31 mouse cellular contexts compared by ENCODE assay signal in the genomic region with DNA sequence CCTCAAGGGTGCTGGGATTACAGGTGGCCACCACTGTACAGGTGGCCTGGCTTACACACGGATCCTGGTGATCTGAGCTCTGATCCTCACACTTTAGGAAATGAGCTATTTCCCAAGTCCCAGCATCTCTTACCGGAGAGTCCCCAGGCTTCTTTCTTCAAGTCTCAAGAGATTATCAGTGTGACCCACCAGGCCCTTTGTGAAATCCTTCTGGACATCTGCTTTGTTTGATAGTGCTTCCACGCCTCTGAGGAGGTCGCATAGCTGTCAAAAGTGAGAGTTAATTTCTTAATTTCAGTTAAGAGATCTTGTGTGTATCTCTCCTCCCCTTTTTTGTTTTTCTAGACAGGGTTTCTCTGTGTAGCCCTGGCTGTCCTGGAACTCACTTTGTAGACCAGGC. TPM values are rescaled to one million over a fixed set of nuclear protein-coding genes. Genes with fewer than 3 reads are reported as not detected.
DNase-seq lines count a peak whose midpoint lies in the region; ATAC-seq lines count a peak whose summit lies in the region.
"Had no signal": no experiment of that assay in that cellular context is flagged by ENCODE, and none has a peak within 500 bp of the region (broad histone marks: within the 10 kb centered on the region; RNA-seq: fewer than 3 reads in every experiment).

No protein-coding gene starts in this region.

- peak overlapping the region; percentile 87 for H3K9ac ChIP-seq in liver, embryonic 13.5 days
- no peak overlapping the region for H3K9ac ChIP-seq in midbrain, embryonic 11.5 days (ENCODE audit: low read length)
- H3K9ac ChIP-seq: embryonic facial prominence, embryonic 12.5 days; forebrain, embryonic 12.5 days; heart, embryonic 13.5 days; kidney, embryonic 15.5 days; limb, embryonic 15.5 days had no signal

- H3K27ac ChIP-seq in liver, embryonic 13.5 days = peak overlapping the region; percentile 98
- H3K27ac ChIP-seq in midbrain, embryonic 11.5 days (ENCODE audit: low read depth, low read length) = no peak overlapping the region
- H3K27ac ChIP-seq: embryonic facial prominence, embryonic 12.5 days; forebrain, embryonic 12.5 days; heart, embryonic 13.5 days; hindbrain, embryonic 10.5 days; limb, embryonic 10.5 days; limb, embryonic 15.5 days had no signal

- no peaks in the 10 kb centered on the region for H3K9me3 ChIP-seq in liver, embryonic 13.5 days (replicated peaks)
- no peaks in the 10 kb centered on the region for H3K9me3 ChIP-seq in midbrain, embryonic 11.5 days (ENCODE audit: control insufficient read depth, low read length)
- H3K9me3 ChIP-seq: embryonic facial prominence, embryonic 12.5 days; forebrain, embryonic 12.5 days; heart, embryonic 13.5 days; hindbrain, embryonic 10.5 days; kidney, embryonic 15.5 days; limb, embryonic 10.5 days; limb, embryonic 15.5 days; megakaryocyte, embryonic 14.5 days had no signal

- ATAC-seq in liver, embryonic 13.5 days (ENCODE audit: low read depth) = peak; percentile 11
- peak; percentile 33 for ATAC-seq in megakaryocyte progenitor cell, adult 5-6 weeks (replicated peaks; ENCODE audit: poor library complexity)
- no peak for ATAC-seq in midbrain, embryonic 11.5 days (ENCODE audit: low FRiP score)
- ATAC-seq: hindbrain, embryonic 16.5 days had no signal

- peak overlapping the region; percentile 76 for H3K4me3 ChIP-seq in liver, embryonic 13.5 days (replicated peaks)
- no peak overlapping the region for H3K4me3 ChIP-seq in midbrain, embryonic 11.5 days (ENCODE audit: low read depth, low read length)
- H3K4me3 ChIP-seq: embryonic facial prominence, embryonic 12.5 days; forebrain, embryonic 12.5 days; heart, embryonic 13.5 days; hindbrain, embryonic 10.5 days; kidney, embryonic 15.5 days; limb, embryonic 10.5 days; limb, embryonic 15.5 days; megakaryocyte, embryonic 14.5 days had no signal

- H3K27me3 ChIP-seq in liver, embryonic 13.5 days = no peaks in the 10 kb centered on the region
- no peaks in the 10 kb centered on the region for H3K27me3 ChIP-seq in midbrain, embryonic 11.5 days (ENCODE audit: control insufficient read depth, insufficient read depth, low read length)
- H3K27me3 ChIP-seq: embryonic facial prominence, embryonic 12.5 days; forebrain, embryonic 12.5 days; heart, embryonic 13.5 days; kidney, embryonic 15.5 days; limb, embryonic 15.5 days; megakaryocyte, embryonic 14.5 days had no signal

- H3K36me3 ChIP-seq in liver, embryonic 13.5 days = peaks cover 64% of the 10 kb centered on the region
- H3K36me3 ChIP-seq in midbrain, embryonic 11.5 days (ENCODE audit: control insufficient read depth, insufficient read depth, low read length) = no peaks in the 10 kb centered on the region

- WGBS in liver, embryonic 13.5 days (ENCODE audit: insufficient replicate concordance) = 25% methylated on average over 4 of the region's 4 CpGs
- 86% methylated on average over 4 of the region's 4 CpGs for WGBS in midbrain, embryonic 11.5 days

- peak overlapping the region; percentile 97 for H3K4me2 ChIP-seq in liver, embryonic 13.5 days
- no peak overlapping the region for H3K4me2 ChIP-seq in midbrain, embryonic 11.5 days
- H3K4me2 ChIP-seq: embryonic facial prominence, embryonic 12.5 days; forebrain, embryonic 12.5 days; heart, embryonic 13.5 days; kidney, embryonic 15.5 days; limb, embryonic 15.5 days had no signal

- H3K4me1 ChIP-seq in liver, embryonic 13.5 days (replicated peaks) = peaks cover 82% of the 10 kb centered on the region
- peaks cover 15% of the 10 kb centered on the region for H3K4me1 ChIP-seq in midbrain, embryonic 11.5 days (ENCODE audit: control insufficient read depth, insufficient read depth, low read length)

- peak; percentile 47 for DNase-seq in ZHBTc4 (ENCODE audit: low read depth, low spot score)
- peak; percentile 82 for DNase-seq in c-Kit-positive CD71-positive TER-119-positive erythroid progenitor cells, embryonic 14.5 days (ENCODE audit: low spot score)
- DNase-seq in liver, embryonic 13.5 days = peak; percentile 72
- DNase-seq in spleen, postnatal 4 days (ENCODE audit: low spot score in 2 of 2) = no peak
- DNase-seq in right cerebral cortex, postnatal 14 days = no peak
- DNase-seq in midbrain, embryonic 11.5 days (ENCODE audit: low spot score, missing footprints) = no peak
- DNase-seq: adrenal gland, adult 8-10 months; B cell, adult 2 months; cerebellum, adult 11-12 months; cerebellum, adult 9-11 months; embryo, embryonic 11 days; gastrocnemius, postnatal 14 days; heart, adult 11 months; heart, postnatal 10 days; kidney, adult 18-20 months; kidney, postnatal 25 days; lung, postnatal 36 days; midbrain, embryonic 14.5 days; retina, postnatal 1 day; right cerebral cortex, postnatal 25 days; thymus, postnatal 25 days had no signal

RNA-seq across cellular contexts. Expression of gene Pygo2, which starts 4.1 kb away (rescaled TPM):
- polyA plus RNA-seq in liver, embryonic 13.5 days (2015; fragmentation: Nextera tagmentation; extraction: Ambion mirVana) = 11.0 and 12.0 TPM in 2 replicates
- total RNA-seq in megakaryocyte progenitor cell, adult 5-6 weeks (2015) = 18.9 and 25.2 TPM in 2 replicates
- total RNA-seq in megakaryocyte progenitor cell, adult 5-6 weeks (2017) = 11.8 and 12.8 TPM in 2 replicates
- 47.2 and 52.5 TPM in 2 replicates for polyA plus RNA-seq in midbrain, embryonic 11.5 days (2014; fragmentation: Nextera tagmentation; extraction: Ambion mirVana)

RNA-seq across cellular contexts. Expression of gene Shc1, which starts 7.6 kb away (rescaled TPM):
- 42.3 and 51.4 TPM in 2 replicates for polyA plus RNA-seq in liver, embryonic 13.5 days (2015; fragmentation: Nextera tagmentation; extraction: Ambion mirVana)
- 41.4 and 42.8 TPM in 2 replicates for total RNA-seq in megakaryocyte progenitor cell, adult 5-6 weeks (2015)
- total RNA-seq in megakaryocyte progenitor cell, adult 5-6 weeks (2017) = 49.6 and 52.8 TPM in 2 replicates
- polyA plus RNA-seq in midbrain, embryonic 11.5 days (2014; fragmentation: Nextera tagmentation; extraction: Ambion mirVana) = 23.4 and 26.2 TPM in 2 replicates

RNA-seq across cellular contexts. Expression of gene Cks1b, which starts 7.7 kb away (rescaled TPM):
- 282 and 301 TPM in 2 replicates for polyA plus RNA-seq in liver, embryonic 13.5 days (2015; fragmentation: Nextera tagmentation; extraction: Ambion mirVana)
- total RNA-seq in megakaryocyte progenitor cell, adult 5-6 weeks (2015) = 268 TPM in 2 replicates
- 171 and 192 TPM in 2 replicates for total RNA-seq in megakaryocyte progenitor cell, adult 5-6 weeks (2017)
- polyA plus RNA-seq in midbrain, embryonic 11.5 days (2014; fragmentation: Nextera tagmentation; extraction: Ambion mirVana) = 420 and 441 TPM in 2 replicates

RNA-seq across cellular contexts. Expression of gene Pbxip1, which starts 10.6 kb away (rescaled TPM):
- 6.0 and 6.8 TPM in 2 replicates for polyA plus RNA-seq in liver, embryonic 13.5 days (2015; fragmentation: Nextera tagmentation; extraction: Ambion mirVana)
- total RNA-seq in megakaryocyte progenitor cell, adult 5-6 weeks (2015) = 5.2 and 6.1 TPM in 2 replicates
- total RNA-seq in megakaryocyte progenitor cell, adult 5-6 weeks (2017) = 13.4 and 15.0 TPM in 2 replicates
- 7.5 and 8.3 TPM in 2 replicates for polyA plus RNA-seq in midbrain, embryonic 11.5 days (2014; fragmentation: Nextera tagmentation; extraction: Ambion mirVana)

RNA-seq across cellular contexts. Expression of gene Flad1, which starts 14.2 kb away (rescaled TPM):
- polyA plus RNA-seq in liver, embryonic 13.5 days (2015; fragmentation: Nextera tagmentation; extraction: Ambion mirVana) = 18.0 and 18.7 TPM in 2 replicates
- total RNA-seq in megakaryocyte progenitor cell, adult 5-6 weeks (2015) = 9.4 and 11.3 TPM in 2 replicates
- 12.5 and 18.7 TPM in 2 replicates for total RNA-seq in megakaryocyte progenitor cell, adult 5-6 weeks (2017)
- 25.0 and 25.4 TPM in 2 replicates for polyA plus RNA-seq in midbrain, embryonic 11.5 days (2014; fragmentation: Nextera tagmentation; extraction: Ambion mirVana)

Comparison
In these comparisons a context has a peak if more than half of its experiments do, and no peak if none do; other contexts are left out.
1. DNase-seq: peak in ZHBTc4 (single experiment), c-Kit-positive CD71-positive TER-119-positive erythroid progenitor cells, embryonic 14.5 days (single experiment) and liver, embryonic 13.5 days (single experiment); none in spleen, postnatal 4 days (0 of 2), right cerebral cortex, postnatal 14 days (single experiment) and midbrain, embryonic 11.5 days (single experiment).